Mouse (Mus musculus) R1 (cell line): ENCODE data around the gene Gm2956.
A peak's percentile ranks its signal among the peaks of the same experiment; 100 is the strongest.
"Not testable (repeated sequence)": the region's sequence is repeated elsewhere in the genome, so short reads cannot be mapped to it uniquely, and the experiment has no call there.

ENCODE experiments used
- DNase-seq: peaks from one replicate; pipeline ENCODE4 v3.0.0-alpha.2; 2018; ENCODE audit warnings: low read depth, low spot score

Gene Gm2956

DNA sequence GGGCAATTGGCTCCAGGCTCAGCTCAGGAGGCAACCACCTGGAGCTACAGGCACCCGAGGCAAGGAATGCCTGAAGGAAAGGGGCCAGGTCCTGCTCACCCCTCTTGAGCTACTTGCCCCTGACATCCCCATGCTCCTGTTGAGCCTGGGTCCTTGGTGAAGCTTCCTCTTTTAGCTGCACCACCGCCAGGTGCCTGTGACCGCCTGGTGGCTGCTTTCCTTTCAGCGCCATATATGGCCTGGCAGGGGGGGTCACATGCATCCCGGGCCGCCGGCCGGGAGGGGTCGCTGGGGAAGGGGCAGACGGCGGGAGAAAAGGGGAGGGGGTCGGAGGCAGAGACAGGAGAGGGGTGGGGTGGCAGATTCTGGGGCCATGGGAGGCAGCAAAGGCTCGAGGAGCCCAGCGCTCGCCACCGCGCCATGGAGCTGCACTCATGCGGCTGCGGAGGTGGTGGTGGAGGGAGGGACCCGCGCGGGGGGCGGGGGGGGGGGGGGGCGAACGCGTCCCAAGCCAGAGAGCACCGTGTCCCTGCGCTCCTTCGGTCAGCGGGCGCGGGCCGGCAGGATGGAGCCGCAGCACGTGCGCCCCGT, at the start of gene Gm2956:
TSS of gene Gm2956 (plus strand) at position 541 of the 591 bp plus-strand sequence.
- not testable (repeated sequence) for DNase-seq

DNA sequence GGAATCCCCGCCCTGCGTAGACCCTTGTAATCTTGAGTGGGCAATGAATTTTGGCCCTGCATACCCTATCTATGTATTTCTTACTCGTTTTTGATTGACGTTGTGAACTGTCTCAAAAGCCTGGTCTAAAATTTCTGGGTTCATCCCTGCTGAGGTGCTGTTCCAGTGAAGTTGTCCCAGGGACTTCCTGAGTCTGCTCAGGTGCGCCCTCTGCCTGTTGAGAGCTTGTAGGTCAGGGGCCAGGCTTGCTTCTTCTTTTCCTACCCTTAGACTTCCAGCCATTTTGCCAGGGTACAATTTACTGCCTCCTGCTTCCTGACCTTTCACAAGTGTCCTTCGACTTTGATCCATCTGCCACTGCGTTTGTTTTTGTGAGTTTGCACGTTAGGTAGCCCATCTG, 979 bp downstream of the Gm2956 start:
- DNase-seq: peak; percentile 41

DNA sequence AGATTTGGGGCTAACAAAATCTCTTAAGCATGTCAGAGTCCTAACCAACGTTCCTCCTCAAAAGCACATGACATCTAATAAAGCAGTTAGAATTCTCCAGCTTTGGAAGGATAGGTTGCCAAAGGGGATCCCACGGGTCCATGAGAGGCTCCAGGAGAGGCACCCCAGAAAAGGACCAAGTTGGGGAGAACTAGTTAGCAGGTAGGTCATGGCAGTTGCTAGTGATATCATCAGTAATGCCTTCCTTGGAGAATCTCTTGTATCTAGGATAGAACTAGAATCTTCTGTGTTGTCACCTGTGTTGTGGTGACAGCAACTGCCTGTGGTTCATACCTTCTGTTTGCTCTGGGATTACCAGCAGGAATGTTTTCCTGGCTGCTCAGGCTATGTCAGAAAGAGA, 62.4 kb downstream of the Gm2956 start, which contains the start of gene Gm10413:
TSS of gene Gm10413 (plus strand) at position 301 of the 400 bp plus-strand sequence.
- DNase-seq: not testable (repeated sequence)
